Mouse (Mus musculus) layer of hippocampus, adult 9-10 months (tissue): ENCODE measurements around the gene Oas1d.
"Not testable (repeated sequence)": the region's sequence is repeated elsewhere in the genome, so short reads cannot be mapped to it uniquely, and the experiment has no call there.

Source experiments
- DNase-seq: peaks from one replicate; pipeline ENCODE4 v3.0.0; 2022; ENCODE audit warnings: low spot score

The Oas1d gene

DNA sequence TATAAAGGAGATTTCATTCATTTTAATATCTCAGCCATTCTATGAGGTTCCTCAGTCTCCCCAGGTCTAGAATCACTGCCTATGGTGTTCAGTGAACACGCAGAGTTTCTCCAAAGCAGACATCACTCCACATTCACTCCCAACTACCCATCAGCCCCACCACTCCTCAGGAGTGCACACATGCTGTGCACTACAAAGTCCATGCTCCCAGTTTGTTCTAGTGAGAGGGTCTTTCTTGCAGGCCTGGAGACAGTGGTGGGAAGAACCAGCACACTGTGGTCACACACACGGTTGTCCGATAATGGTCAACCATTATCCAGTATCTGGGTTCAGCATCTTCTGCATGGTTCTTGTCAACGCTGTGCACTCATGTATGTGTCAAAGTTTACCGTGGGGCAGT, 12.3 kb upstream of the Oas1d start:
- no peak for DNase-seq

DNA sequence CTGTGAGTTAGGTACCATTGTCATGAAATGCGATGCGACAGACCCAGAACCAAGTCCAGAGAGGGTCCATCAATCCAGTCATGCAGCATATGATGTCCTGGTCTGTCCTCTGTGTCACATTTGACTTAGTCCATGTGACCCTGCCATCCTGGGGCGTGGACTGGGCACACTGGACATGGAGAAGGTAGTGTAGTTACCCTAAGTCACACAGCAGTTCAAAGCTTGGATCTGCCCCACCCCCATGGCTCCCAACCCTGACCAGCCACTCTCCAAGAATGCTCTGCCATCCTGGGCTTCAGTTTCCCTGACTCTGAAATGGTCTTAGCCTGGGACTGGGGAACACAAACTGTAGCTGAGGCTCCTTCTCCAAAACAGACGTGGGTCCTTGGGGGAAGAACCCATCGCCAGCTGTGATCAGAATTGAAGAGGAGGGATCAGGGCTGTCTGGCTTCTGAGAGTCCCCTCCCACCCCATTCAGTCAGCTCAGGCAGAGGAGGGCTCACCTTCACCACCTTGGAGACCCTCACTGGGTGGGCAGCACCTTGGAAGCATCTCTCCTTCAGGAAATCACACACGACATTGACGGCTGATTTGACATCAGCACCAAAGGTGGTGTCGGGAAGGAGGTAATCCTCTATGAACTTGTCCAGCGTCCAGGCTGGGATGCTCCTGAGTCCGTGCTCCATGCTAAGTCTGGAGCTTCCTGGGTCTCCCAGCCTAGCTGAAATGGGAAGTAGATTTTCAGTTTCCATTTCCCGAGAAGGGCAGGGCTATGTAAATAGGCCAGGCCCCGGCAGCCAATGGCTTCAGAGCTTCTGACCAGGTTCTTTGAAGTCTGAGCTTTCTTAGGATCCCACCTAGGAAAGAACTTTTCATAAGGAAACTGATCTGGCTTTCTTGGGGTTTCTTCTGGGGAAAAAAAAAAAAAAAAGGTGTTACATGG, 7.3 kb upstream of the Oas1d start, which contains the start of gene Oas1a:
Gene Oas1a (minus strand): TSS at position 731 of the 943 bp plus-strand sequence.
- DNase-seq: not testable (repeated sequence)

DNA sequence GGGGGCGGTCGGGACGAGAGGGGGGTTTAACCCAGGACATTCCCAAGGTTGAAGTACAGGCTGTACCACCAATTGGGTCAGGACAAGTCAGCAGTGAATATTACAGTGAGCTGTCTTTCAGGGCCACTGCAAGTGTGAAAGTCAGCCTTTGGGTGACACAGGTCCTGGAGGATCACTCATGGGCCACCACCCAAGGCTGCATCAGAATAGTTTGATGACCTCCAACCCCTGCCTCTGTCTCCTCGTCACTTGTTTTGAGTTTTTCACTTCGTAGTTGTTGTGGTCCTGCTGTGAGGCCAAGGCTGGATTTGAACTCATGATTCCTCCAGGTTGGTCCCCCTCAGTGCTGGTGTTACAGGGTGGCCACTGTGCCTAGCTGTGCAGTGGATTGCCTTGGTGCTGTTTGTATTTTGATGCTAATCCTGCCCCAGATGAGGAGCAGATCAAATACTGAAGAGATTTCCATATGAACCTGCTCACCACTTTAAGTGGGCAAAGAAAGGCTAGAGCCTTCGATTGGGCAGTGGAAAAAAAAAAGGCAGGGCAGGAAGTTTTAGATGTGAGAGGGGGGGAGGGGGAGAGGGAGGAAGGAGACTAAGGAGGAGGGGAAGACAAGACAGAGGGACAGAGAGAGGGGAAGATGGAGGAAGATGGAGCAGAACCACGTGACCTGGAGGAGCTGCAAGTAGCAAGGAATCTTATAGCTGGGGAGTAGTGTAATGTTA, 6.0 kb upstream of the Oas1d start:
- DNase-seq: no peak

DNA sequence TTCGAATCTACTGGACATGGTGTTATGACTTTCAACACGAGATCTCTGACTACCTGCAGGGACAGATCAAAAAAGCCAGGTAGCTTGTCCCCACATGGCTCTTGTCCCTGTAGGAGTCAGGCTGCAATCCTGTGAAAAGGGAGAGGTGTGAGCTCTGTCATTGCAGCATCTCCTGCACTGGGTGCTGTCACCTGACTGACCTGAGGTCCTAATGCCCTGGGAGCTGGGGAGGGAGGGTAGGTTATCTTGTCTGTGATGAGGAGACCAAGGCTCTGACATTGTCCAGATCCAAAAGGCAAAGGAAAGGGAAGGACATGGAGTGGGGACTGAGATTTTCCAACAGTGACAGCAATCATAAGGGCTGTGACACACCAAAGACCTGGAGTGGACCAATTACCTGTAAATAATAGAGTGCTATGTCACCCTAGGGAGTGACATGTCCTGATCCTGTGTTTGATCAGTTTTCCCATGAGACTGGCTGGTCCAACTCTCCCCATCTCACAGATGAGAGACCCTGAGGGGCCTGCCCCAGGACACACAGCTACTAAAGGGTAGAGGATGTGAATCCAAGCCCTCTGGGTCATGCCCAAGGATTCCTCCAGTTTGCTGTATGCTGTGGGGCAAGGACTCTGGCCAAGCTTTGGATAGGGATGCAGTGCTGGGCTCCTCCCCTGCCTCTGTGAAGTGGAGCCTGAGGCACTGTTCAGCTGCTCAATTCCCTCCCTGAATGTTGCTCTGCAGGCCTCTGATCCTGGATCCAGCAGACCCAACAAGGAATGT, 5.0 kb downstream of the Oas1d start:
- DNase-seq: not testable (repeated sequence)

DNA sequence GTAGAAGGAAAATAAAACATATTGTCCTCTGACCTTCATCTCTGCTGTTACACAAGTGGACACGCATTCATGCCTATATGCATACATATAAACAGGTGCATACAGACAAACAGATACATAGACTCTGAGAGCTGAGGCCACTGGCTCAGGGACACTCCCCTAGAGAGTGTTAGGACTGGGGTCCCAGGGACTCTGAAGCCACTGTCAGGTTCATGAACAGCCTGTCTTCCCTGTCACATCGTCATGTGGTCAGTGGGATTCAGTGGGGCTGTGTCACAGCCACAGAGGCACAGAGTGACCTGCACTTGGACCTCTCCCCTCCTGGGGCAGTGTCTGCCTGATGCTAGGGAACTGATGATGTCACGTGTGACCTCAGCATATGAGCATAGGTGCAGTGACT, 6.0 kb downstream of the Oas1d start:
- no peak for DNase-seq

DNA sequence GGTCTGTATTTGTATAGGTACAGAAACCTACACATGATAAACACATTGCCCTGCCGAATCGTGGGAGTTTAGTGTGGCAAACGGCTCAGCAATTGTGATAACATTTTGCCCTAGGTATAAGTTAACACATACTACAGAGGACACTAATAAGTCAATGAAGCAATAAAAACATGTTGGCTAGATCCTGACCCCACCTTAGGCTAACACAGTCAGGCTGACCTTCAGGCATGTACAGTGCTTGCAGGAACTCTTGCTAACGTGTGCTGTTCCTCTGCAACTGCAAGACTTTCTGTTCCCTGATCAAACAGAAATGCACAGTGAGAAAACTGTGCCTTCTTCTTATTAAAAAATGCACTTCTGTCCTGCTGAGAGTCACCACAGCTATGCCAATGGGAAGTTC, 9.6 kb downstream of the Oas1d start:
- no peak for DNase-seq

DNA sequence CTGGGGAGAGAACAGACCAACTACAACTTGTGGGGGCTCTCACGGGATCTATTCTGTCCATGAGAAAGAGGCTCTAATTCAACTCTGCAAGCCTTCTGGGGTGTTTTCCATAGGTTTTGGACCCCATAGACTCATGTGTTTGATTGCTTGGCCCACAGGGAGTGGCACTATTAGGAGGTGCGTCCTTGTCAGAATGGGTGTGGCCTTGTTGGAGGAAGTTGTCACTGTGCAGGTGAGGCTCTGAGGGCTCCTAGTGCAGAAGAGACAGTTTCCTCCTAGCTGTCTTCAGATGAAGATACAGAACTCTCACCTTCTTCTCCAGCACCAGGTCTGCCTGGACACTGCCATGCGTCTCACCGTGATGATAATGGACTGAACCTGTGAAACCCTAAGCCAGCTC, 10.2 kb downstream of the Oas1d start:
- DNase-seq: not testable (repeated sequence)

DNA sequence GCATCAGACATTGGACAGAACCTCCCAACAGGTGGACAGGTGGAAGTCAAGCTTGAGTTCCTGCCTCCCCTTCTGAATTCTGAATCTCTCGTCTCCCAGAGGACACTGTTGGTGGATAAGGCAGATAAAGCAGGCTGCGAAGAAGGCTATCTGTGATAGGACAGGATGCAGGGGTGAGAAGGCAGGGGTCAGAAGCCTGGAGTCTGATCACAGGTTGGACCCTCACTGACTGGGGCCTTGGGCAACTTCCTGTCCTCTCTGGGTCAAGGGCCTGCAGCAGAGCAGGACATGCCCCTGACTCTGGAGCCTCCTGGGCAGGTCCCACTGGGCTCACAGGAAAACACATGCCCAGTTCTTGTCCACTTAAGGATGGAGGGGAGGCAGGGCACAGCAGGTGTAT, 12.0 kb downstream of the Oas1d start:
- not testable (repeated sequence) for DNase-seq

DNA sequence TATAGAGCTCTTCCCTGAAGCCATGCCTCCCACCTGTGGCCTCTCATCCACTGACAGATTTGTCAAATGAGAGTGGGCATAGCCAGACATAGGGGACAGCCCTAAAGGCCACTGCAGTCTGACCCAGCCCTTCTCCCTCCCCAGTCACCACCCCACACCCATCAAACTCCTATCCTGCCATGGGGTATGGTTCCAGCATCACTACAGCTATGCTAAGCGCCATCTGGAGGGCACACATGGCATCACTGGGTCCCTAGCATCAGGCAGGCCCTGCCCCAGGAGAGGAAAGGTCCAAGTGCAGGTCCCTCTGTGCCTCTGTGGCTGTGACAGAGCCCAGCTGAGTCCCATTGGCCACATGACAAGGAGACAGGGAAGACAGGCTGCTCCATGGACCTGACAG, 12.7 kb downstream of the Oas1d start:
- no peak for DNase-seq

DNA sequence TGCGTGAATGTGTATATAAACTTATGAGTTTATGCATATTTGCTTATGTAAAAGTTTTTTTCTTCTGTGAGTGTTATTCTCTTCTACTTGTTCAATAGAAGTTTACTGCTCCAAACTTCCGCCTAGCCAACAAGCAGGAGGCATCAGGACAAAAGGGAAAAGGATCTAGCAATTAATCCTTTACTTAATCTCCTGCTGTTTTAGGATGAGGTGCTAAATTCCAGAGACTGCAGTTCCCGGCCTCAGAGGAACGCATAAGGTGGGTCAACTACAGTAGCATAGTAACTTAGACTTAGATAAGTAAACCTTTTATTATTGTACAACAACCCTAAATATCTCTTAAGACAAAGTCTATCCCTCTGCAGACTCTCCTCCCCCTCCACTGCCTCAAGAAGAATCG, 19.6 kb downstream of the Oas1d start:
- DNase-seq: no peak

DNA sequence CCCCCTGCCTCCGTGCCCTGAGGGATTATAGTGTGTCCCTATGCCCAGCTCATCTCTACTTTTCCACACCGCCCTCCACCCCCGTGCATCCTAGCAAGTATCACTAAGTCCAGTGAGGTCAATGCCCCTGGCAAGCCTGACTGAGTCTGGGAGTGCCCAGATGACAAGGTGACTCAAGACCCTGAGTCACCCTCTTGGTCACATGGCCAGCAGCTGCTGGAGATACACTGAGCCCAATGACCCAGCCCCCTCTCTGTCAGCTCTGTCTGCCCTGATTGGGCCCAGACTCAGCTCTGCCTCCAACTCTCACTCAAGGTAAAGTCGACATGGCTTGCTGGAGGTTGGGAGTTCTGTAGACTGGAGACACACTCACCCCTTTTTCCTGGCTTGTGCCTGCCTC, 23.5 kb downstream of the Oas1d start:
- no peak for DNase-seq

DNA sequence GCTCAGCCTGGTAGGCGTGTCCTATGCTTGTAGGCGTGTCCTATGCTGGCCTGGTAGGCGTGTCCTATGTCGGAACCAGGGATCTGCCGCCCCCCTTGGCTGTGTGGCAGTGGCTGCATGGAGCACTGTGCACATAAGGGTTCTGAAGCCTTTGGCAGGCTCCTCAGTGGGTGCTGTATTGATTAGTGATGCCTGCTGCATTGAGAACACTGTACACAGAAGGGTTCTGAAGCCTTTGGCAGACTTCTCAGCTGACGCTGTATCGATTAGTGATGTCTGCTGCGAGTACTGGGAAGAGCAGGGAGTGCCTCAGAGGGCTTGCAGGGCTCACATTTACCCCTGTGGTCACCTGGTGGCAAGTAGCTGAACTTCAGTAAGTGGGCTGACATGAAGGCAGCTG, 24.2 kb downstream of the Oas1d start:
- no peak for DNase-seq

DNA sequence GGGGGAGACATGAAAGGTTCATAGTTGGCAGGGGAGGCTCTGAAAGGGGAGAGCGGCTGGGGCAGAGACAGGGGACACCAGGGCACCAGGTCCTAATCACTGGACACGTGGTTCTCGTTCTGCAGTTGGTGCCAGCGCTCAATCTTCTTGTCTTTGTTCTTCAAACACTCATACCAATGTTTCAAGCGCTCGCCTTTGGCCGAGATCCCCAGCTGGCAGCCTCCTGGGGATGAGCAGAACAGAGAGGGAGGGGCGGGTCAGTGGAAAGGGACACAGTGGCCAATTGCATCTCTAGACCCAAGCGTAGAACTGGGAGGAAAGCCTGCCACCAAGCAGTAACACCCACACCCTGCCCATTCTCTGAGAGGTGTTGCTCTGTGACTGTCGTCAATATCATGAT, 27.7 kb downstream of the Oas1d start:
- no peak for DNase-seq

DNA sequence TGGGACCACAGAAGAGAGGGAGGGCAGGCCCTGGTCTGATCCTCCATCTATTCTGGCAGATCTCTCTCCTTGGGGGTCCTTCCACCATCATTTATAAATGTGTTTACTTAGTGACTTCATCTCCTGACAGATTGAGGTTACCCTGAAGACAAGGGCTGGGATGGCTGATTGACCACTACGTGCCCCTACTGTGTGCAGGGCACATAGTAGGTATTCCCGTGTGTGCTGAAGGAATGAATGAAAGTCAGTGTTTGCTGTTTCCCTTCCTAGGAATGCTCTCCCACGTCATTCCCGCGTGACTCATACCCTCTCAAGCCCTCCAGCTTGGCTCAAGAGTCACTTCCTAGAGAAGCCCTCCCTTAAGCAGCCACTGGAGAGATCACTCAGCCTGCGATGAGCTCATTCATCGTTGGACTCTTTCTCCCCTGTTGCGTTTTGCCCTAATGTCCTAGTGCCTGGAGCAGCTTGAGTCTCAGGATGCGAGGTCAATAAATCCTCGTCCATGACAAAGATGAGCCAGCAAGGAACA, 38.0 kb downstream of the Oas1d start:
- DNase-seq: no peak

DNA sequence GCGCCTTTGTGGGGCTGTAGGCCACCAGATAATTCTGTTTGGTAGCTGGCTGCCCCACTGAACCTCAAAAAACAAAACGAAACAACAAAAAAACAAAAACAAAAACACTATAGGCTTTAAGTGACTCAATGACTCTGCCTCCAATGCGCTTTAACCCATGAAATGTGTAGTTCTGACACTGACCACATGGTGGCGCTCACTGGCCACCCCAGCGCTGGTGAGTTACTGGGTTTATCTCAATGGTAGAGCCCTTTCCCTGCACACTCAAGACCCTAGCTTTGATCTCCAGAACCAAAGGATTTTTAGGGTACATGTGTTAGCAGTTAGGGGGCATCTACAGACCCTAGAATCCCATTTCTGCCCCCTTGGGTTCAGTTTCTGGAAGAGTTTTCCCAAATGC, 39.6 kb downstream of the Oas1d start:
- no peak for DNase-seq

DNA sequence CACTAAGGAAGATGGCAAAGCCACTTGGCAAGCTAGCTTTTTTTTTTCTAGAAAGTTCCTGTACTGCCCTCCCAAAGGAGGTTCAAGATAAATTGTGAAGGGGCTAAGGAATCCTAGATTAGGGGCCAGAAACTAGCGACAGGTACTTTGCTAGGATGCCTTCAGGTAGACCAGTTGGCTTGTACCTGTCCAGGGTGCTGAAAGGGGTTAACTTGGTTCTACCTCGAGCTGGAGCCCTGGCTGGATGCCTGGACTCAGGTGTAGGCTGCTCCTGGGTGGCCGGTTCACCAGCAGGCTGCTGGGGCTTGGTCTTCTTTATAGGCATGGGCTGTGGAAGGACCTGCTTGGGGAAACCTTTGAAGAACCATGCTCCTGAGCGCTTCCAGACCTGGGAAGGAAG, 46.7 kb downstream of the Oas1d start:
- DNase-seq: no peak

DNA sequence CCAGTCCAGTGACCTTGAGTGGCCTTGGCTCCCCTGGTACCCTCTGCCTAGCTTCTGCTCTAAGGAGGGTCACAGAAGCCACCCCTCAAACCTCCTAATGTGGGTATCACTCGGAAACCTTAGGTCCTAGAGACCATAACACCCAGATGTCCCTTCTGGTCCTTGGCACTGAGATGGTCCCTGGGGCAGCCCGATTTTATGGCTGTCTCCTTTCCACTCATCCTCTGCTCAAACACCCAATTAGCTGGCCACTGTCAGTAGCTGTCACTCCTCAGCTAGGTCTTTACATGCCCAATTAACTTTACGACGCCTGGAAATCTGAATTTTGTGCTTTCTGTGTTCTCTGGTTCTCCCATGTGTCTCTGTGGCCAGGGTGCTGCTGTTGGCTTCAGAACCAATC, 51.8 kb downstream of the Oas1d start:
- no peak for DNase-seq

DNA sequence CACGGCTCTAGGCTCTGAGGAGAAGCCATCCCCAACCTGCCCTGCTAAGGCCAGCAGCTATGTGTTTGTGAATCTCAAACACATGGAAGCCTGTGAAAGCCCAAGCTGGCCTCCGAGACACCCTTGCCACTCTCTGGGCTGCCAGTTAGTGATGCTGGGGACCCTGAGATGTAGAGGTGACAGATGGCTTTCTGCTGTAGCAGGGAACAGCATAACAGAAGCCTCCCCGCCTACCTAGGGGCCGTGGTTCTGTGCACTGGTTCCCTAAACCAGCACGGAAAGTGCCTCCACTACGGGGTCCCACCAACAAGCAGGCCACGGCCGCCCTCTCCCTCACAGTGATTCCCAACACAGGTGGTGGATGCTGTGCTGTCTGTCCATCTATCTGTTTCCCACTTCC, 52.6 kb downstream of the Oas1d start:
- DNase-seq: no peak

DNA sequence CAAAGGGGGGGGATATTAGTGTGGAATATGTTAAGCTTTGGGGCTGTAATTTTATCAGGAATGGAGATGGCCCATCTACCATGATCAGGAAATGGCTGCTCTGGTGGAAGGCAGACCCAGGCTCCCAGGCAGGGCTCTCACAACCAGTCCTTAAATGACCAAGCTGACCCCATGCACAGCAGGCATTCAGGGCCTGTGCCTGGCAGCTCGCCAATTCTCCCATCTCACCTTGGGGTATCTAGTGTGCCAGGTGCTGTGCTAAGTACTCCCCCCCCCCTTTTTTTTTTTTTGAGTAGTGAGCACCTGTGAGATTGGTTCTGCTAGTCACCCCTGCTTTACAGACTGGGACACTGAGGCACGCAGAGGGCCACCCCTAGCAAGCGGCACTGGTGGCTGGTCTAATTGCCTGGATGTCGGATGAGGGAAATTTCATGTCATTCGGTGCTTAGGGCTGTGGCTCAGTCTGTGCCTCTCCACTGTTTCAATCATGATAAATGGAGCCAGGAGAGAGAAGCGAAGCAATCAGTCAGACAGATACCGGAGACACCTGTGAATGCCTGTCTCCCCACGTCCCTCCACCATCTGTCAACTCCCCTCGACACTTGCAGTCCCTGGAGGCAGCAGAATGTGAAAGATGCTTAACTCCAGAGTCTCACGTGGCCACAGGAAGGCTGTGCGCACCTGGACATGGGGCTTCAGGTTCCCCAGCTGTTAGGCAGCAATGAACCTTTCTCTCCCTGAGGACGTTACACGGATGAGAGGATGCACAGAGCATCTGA, 53.2 kb downstream of the Oas1d start:
- DNase-seq: no peak

DNA sequence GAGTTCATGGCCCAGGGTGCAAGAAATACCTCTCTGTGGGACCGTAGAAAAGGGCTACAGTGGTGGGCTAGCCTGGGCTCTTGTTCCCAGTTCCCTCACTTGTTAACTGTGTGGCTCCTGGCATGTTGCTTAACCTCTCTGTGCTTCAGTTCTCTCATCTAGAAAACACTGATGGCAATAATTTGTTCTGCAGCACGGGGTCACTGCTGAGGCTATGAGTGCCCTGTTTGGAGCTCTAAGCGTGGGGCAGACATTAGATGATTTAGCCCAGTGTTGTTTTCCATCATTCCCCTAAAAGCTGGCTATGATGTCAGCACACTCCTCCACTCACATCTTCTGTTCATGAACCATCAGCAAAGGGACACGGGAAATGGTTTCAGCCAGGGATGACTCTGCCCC, 53.8 kb downstream of the Oas1d start:
- DNase-seq: no peak

DNA sequence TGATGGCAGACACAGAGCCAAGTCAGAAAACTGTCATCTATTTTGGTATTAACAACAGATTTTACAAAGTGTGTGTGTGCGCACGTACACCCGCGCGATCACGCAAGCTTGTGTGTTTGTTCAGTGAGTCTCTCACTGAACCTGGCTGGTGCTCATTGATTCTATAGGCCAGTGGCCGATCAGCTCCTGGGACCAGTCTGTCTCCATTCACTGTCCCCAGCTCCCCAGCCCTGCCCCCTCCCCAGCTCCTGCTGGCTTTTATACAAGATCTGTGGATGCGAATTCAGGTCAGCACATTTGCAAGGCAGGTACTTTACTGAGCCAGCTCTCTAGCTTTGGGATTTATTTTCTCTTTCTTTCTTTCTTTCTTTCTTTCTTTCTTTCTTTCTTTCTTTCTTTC, 54.5 kb downstream of the Oas1d start:
- no peak for DNase-seq

DNA sequence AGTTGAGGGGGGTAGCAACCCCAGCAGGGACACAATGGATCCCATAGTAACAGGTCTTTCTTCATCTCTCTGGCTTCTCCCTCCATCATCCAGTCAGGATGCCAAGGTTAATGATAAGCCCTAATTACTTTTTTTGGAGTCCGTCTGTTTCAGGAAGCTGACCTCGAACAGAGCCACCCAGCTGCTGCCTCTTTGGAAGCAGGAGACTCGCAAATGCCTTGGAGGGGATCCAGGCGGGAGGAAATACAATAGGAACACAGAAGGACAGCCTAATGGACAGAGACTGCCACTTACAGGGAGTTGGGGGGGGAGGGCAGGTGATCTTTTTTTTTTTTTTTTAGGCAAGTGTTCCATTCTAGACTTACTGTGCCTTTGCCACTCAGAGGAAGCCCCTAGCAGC, 55.4 kb downstream of the Oas1d start:
- no peak for DNase-seq
